Mouse (Mus musculus): ENCODE measurements around the gene Rsph14.

DNA sequence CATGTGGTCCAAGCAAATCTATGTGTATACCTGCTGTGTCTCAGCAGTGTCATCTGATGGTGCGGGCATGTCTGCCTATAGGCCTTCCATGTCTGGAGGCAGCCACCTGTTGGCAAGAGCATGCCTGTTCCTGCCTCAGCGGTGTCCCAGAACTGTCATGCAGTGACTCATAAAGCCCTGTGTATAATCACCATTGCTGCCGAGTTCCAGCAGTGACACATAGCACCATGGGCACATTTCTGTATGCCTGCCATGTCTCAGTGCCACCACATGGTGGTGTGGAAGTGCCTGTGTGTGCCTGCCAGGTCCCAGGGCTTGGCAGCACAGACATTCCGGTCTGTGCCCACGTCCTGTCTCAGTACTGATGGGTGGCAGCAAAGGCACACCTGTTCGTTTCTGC, 109.6 kb downstream of the Rsph14 start:
- TF ChIP-seq CTCF (conservative IDR thresholded peaks at IDR 0.05; ENCODE audit: insufficient read depth, insufficient read length, low read depth, low read length) = peak; percentile 71
- no peak for TF ChIP-seq POLR2A (IDR thresholded peaks at IDR 0.05; ENCODE audit: low read depth, low read length)
